Mouse (Mus musculus) CD8-positive naive resting alpha-beta T cell, adult 2 months (primary cell): ENCODE data around the gene Cd300ld.
"Not testable (repeated sequence)": the region's sequence is repeated elsewhere in the genome, so short reads cannot be mapped to it uniquely, and the experiment has no call there.

Source experiments
- DNase-seq, 2 experiments: peaks; one replicate each; pipeline ENCODE4 v3.0.0; 2022; ENCODE audit warnings: low read depth in 2 of 2, low spot score in 2 of 2

Cd300ld gene

DNA sequence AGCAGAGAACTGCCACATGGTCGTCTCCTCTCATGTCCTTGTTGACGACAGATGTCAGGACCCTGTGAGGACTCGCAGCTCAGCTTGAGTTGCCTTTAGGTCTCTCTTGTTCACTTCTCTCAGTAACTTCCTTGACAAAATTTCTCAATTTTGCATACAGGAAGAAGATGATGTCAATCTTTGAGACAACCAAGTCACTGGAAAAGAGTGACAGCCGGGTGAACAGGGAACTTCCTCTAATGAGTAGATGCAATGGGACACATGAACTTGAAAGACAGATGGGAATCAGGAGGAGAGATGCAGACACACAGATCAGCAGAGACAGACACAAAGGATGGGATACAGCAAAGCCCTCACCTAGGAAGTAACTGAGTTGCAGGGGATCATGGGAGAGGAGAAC, at the start of gene Cd300ld:
Gene Cd300ld, minus strand, starts transcription at position 130 of the 400 bp plus-strand sequence.
- DNase-seq: no peak

DNA sequence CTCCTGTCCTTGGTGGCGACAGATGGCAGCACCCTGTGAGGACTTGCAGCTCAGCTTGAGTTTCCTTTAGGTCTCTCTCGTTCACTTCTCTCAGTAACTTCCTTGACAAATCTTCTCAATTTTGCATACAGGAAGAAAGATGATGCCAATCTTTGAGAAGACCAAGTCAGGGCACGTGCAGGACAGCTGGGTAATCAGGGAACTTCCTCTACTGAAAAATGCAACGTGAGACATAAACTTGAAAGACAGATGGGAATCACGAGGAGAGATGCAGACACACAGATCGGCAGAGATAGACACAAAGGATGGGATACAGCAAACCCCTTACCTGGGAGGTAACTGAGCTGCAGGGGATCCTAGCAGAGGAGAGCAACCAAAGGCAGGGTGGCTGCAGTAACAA, 47.9 kb upstream of the Cd300ld start, which contains the start of gene Cd300ld5:
Gene Cd300ld5, minus strand, starts transcription at position 101 of the 400 bp plus-strand sequence.
- not testable (repeated sequence) for DNase-seq

DNA sequence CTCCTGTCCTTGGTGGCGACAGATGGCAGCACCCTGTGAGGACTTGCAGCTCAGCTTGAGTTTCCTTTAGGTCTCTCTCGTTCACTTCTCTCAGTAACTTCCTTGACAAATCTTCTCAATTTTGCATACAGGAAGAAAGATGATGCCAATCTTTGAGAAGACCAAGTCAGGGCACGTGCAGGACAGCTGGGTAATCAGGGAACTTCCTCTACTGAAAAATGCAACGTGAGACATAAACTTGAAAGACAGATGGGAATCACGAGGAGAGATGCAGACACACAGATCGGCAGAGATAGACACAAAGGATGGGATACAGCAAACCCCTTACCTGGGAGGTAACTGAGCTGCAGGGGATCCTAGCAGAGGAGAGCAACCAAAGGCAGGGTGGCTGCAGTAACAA, 37.2 kb upstream of the Cd300ld start, which contains the start of gene Cd300ld4:
Gene Cd300ld4, minus strand, starts transcription at position 101 of the 400 bp plus-strand sequence.
- not testable (repeated sequence) for DNase-seq

DNA sequence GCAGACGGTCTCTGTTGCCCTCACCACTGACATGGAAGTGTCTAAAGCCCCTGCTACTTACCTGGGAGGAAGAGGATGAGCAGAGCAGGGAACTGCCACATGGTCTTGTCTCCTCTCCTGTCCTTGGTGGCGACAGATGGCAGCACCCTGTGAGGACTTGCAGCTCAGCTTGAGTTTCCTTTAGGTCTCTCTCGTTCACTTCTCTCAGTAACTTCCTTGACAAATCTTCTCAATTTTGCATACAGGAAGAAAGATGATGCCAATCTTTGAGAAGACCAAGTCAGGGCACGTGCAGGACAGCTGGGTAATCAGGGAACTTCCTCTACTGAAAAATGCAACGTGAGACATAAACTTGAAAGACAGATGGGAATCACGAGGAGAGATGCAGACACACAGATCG, 26.4 kb upstream of the Cd300ld start, which contains the start of gene Cd300ld2:
Gene Cd300ld2, minus strand, starts transcription at position 101 of the 400 bp plus-strand sequence.
- DNase-seq: not testable (repeated sequence)

DNA sequence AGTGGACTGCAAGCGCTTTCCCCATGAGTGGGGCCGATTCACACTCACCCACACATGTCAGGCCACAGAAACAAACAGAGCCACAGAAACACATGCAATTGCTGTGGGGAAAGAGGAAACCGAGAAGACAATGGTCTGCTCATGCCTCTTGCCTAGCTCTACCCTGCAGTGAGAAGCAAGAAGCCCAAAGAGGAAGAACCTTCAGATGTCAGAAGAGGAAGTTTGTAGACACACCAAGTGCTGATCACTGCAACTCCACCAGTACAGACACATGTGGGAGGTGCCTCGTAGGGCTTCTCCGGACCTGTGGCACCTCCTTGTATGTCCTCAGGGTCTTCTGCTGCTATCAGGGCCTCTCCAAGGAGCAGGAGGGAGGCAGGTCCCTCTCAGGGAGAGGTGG, 14.3 kb upstream of the Cd300ld start:
- DNase-seq: no peak

DNA sequence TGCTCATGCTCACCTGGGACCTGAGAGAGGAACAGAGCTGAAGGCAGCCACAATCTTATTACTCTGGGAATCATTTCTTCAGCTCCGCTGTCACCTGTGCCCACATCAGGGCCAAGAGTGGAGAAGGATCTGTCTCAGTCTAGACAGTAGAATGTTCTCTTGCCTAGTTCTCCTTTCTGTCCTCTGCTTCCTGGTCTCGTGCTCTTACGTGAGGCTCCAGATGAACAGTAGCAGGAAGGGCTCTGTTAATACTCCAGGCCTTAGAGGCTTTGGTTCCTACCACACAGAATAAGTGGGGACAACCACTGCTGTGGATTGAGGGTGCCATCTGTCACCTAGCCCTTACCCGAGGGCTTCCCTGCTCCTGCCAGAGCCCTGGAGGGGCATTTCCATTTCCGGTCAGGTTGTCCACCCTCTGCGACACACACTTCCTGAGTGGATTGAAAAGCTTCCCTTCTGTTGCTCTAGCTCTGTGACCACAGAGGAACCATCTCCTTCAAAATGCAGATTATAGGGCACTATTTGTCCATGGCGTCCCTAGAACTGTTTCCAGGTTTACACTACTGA, 11.8 kb upstream of the Cd300ld start, which contains the start of gene Cd300c2:
Gene Cd300c2, minus strand, starts transcription at position 407 of the 567 bp plus-strand sequence.
- no peak for DNase-seq

DNA sequence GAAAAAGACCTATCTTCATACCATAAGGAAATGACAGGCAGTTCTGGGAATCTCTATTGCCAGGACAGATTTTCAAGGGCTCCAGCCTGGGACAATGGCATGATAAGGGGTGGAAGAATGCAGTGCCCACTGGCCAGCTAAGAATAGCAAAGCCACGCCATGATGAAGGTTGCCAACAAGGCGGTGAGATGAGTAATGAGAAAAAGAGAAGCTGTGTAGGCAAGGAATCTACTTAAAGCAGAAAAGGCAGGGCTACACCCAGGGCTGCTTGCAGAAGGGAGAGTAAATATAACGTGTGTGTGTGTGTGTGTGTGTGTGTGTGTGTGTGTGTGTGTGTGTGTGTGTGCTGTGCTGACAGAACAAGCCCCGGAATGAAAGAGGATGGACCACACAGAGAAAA, 7.9 kb downstream of the Cd300ld start:
- no peak for DNase-seq

DNA sequence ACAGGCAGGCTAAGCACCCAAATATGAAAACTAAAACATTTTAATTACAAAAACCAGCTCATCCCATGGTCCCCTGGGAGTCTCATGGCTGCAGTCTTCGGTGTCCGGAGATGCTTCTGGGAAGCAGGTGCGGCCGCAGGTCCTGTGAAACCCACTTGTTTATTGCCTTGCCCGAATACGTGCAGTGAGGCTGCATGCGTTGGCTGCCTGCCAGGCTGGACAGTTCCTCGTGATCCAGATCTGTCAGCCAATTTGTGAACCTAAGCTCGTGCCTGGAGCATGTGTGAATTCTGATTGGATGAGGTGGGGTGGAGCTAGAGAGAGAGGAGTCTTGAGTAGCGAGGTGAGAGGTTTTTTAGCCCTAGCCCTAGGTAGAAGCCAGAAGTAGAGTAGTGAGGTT, 17.0 kb downstream of the Cd300ld start:
- DNase-seq: no peak

DNA sequence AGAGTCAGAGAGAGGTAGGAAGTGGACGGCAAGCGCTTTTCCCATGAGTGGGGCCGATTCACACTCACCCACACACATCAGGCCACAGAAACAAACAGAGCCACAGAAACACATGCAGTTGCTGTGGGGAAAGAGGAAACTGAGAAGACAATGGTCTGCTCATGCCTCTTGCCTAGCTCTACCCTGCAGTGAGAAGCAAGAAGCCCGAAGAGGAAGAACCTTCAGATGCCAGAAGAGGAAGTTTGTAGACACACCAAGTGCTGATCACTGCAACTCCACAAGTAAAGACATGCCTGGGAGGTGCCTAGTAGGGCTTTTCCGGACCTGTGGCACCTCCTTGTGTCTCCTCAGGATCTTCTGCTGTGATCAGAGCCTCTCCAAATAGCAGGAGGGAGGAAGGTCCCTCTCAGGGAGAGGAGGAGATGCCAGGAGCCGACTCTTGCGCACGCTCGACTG, 20.9 kb downstream of the Cd300ld start, which contains the start of gene Cd300c:
Gene Cd300c, minus strand, starts transcription at position 406 of the 456 bp plus-strand sequence.
- DNase-seq: no peak

DNA sequence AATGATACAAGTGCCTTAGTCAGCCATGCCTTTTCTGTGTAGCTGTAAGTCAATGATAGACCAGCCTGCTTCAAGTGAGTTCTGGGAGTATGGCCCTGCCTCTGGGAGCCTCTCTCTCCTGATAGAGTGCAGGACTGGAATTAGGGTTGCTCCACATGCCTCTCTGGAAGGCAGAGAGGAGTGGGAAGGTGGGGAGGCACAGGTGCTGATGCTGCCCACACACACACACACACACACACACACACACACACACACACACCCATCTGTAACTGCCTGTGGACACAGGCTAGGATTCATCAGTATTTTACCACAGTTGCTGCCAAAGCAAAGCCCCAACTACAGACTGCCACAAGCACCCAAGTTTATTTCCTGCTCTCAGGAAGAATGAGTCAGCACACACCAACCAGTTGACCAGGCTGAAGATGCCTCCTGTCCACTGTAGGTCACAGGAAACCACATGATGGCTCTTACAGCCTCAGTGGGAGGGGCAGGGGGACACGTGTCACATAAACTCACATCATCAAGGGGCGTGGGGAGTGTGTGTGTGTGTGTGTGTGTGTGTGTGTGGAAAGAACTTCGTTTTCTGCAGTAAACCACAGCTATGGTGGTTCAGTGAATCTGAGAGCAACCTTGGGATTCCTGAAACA, 24.4 kb downstream of the Cd300ld start:
- DNase-seq: no peak

DNA sequence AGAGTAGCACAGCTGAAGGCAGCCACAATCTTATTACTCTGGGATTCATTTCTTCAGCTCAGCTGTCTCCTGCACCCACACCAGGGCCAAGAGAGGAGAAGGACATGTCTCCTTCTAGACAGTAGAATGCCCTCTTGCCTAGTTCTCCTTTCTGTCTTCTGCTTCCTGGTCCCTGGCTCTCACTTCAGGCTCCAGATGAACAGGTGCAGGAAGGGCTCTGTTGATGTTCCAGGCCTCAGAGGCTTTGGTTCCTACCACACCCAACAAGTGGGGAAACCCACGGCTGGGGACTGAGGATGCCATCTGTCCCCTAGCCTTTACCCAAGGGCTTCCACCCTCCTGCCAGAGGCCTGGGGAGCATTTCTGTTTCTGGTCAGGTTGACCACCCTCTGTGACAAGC, 29.4 kb downstream of the Cd300ld start:
- DNase-seq: no peak

DNA sequence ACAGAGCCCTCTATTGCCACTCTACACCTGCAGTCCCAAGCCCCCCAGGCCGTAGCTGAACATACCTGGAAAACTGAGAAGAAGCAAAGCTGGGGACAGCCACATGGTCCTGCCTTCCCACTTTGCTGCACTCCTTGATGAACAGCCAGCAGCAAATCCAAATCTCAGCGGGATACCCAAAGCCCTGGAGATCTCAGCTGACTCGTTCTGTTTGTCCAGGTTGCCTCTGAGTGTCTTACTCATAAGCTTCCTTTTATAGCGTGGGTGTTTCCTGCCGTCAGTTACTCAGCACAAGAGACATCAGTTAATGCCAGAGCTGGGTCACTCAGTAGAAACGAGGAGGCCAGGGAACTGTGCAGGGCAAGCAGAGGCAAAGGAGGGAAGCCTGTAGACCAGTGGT, 55.6 kb downstream of the Cd300ld start, which contains the start of gene Cd300lb:
Gene Cd300lb, minus strand, starts transcription at position 243 of the 400 bp plus-strand sequence.
- DNase-seq: no peak

DNA sequence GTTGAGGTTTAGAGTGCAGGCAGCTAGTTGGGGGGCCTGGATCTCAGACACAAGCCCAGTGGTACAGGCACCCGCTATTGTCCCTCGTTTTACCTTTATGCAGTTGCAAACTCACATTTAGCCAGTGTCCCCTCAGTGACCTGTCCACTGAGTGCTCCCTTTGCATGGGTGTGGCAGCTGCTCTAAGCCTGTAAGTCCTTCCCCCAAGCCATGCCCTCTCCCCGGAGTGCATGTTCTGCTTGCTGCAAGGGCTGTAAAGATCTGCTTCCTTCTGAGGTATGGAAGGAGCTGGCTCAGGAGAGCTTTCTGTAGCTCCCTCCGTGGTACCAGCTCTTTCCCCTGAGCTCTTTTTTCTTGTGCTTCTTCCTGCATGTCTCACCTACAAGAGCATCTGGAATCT, 56.1 kb downstream of the Cd300ld start:
- no peak for DNase-seq
